Mouse (Mus musculus) adrenal gland, postnatal 36 days (tissue): Measurements from ENCODE around the gene Sh3bp4. TPM values are rescaled to one million over a fixed set of nuclear protein-coding genes. Genes with fewer than 3 reads are reported as not detected.

Experiments used
- DNase-seq, 2 experiments: peaks; one replicate each; pipeline ENCODE4 v3.0.0; 2021; ENCODE audit warnings: mixed read lengths in 1 of 2
- long read RNA-seq, 2 experiments: library from polyadenylated mRNA; stranded (forward); transcript quantifications; one replicate each; pipeline ENCODE4 v2.0.0; 2021; ENCODE audit warnings: borderline sequencing depth in 2 of 2
- total RNA-seq, 2 experiments: library from RNA; stranded (reverse); gene quantifications; 2 replicates each; pipeline ENCODE4 v1.2.3; 2021

Sh3bp4 gene
- 10 to 100 TPM; 14.1 to 17.8 TPM for total RNA-seq
- long read RNA-seq, experiment 1, full-length matches to known transcripts, result 10 of 19 reads
- long read RNA-seq, experiment 1, partial matches to known transcripts, result 5 of 19 reads
- long read RNA-seq, experiment 1, other reads (novel, unspliced or antisense), result 4 of 19 reads
- long read RNA-seq, experiment 2, full-length matches to known transcripts, result 10 of 14 reads
- long read RNA-seq, experiment 2, partial matches to known transcripts, result 3 of 14 reads
- long read RNA-seq, experiment 2, other reads (novel, unspliced or antisense), result 1 of 14 reads

GRCm38 (mm10) chr1:89070103-89070700, at the start of gene Sh3bp4:
Gene Sh3bp4, plus strand, starts transcription at chr1:89070415.
- DNase-seq, result peak; percentile 100

- no peak for DNase-seq
Observed at GRCm38 (mm10) chr1:89022997-89023396, 47.2 kb upstream of the Sh3bp4 start.

- no peak for DNase-seq
Observed at GRCm38 (mm10) chr1:89024696-89025612, 45.3 kb upstream of the Sh3bp4 start.

- DNase-seq, result no peak
Observed at GRCm38 (mm10) chr1:89026040-89026439, 44.2 kb upstream of the Sh3bp4 start.

- no peak for DNase-seq
Observed at GRCm38 (mm10) chr1:89029136-89029927, 40.9 kb upstream of the Sh3bp4 start.

- no peak for DNase-seq
Observed at GRCm38 (mm10) chr1:89033661-89034060, 36.6 kb upstream of the Sh3bp4 start.

- DNase-seq, result no peak
Observed at GRCm38 (mm10) chr1:89034061-89034460, 36.2 kb upstream of the Sh3bp4 start.

GRCm38 (mm10) chr1:89035115-89035514, 35.1 kb upstream of the Sh3bp4 start:
- DNase-seq, result no peak

GRCm38 (mm10) chr1:89039836-89040235, 30.4 kb upstream of the Sh3bp4 start:
- no peak for DNase-seq

GRCm38 (mm10) chr1:89041290-89041689, 28.9 kb upstream of the Sh3bp4 start:
- no peak for DNase-seq

GRCm38 (mm10) chr1:89042081-89042480, 28.1 kb upstream of the Sh3bp4 start:
- no peak for DNase-seq

- no peak for DNase-seq
Observed at GRCm38 (mm10) chr1:89042956-89043355, 27.3 kb upstream of the Sh3bp4 start.

GRCm38 (mm10) chr1:89045403-89045802, 24.8 kb upstream of the Sh3bp4 start:
- no peak for DNase-seq

GRCm38 (mm10) chr1:89049506-89049905, 20.7 kb upstream of the Sh3bp4 start:
- DNase-seq, result no peak

- no peak for DNase-seq
Observed at GRCm38 (mm10) chr1:89056175-89056574, 14.0 kb upstream of the Sh3bp4 start.

- no peak for DNase-seq
Observed at GRCm38 (mm10) chr1:89057430-89057829, 12.8 kb upstream of the Sh3bp4 start.

GRCm38 (mm10) chr1:89058011-89058410, 12.2 kb upstream of the Sh3bp4 start:
- no peak for DNase-seq

GRCm38 (mm10) chr1:89062977-89063376, 7.2 kb upstream of the Sh3bp4 start:
- DNase-seq, result no peak

- DNase-seq, result no peak
Observed at GRCm38 (mm10) chr1:89063800-89064199, 6.4 kb upstream of the Sh3bp4 start.

GRCm38 (mm10) chr1:89068812-89069211, 1.4 kb upstream of the Sh3bp4 start:
- DNase-seq, result no peak

- DNase-seq, result peak; percentile 55 to 64
Observed at GRCm38 (mm10) chr1:89069479-89070102, 624 bp upstream of the Sh3bp4 start.
